Comparison of ENCODE assay signal across 22 mouse cellular contexts in genomic region chr3:85633733-85634132, GRCm38 (mm10). TPM values are rescaled to one million over a fixed set of nuclear protein-coding genes. Genes with fewer than 3 reads are reported as not detected.
DNase-seq lines count a peak whose midpoint lies in the region; ATAC-seq and TF ChIP-seq lines count a peak whose summit lies in the region.
"Had no signal": no experiment of that assay in that cellular context is flagged by ENCODE, and none has a peak within 500 bp of the region (broad histone marks: within the 10 kb centered on the region; RNA-seq: fewer than 3 reads in every experiment).

No protein-coding gene starts in this region.

- no peak overlapping the region for H3K4me2 ChIP-seq in myocyte (ENCODE audit: low read depth)
- H3K4me2 ChIP-seq: embryonic facial prominence, embryonic 13.5 days; heart, embryonic 13.5 days; hindbrain, embryonic 12.5 days had no signal

- H3K4me1 ChIP-seq in limb, embryonic 10.5 days: no peaks in the 10 kb centered on the region
- H3K4me1 ChIP-seq: embryonic facial prominence, embryonic 13.5 days; hindbrain, embryonic 12.5 days had no signal

- H3K79me2 ChIP-seq in myocyte (ENCODE audit: control insufficient read depth, insufficient read depth): no peaks in the 10 kb centered on the region

- intact Hi-C loops in gastrocnemius, adult 2 months (cut with DNase I): no loop called here

- peak; percentile 59 for DNase-seq in gastrocnemius, adult 2 months
- no peak for DNase-seq in gastrocnemius, postnatal 25 days
- peak; percentile 14 for DNase-seq in 3T3-L1 (ENCODE audit: low read depth, low spot score)
- peak; percentile 33 for DNase-seq in NIH3T3 (ENCODE audit: low read depth)
- DNase-seq in limb, embryonic 10.5 days (ENCODE audit: low spot score): no peak
- DNase-seq: adrenal gland, postnatal 25 days; B cell, adult 2 months; cerebellum, adult 18-20 months; cerebellum, adult 9-11 months; cerebellum, postnatal 36 days; heart, postnatal 4 days had no signal

- no peak for TF ChIP-seq POLR2A in myocyte (IDR thresholded peaks at IDR 0.05; ENCODE audit: insufficient read length, low read depth)

- no peak for TF ChIP-seq CTCF in gastrocnemius, adult 2 months (IDR thresholded peaks at IDR 0.05)

- H3K36me3 ChIP-seq in myocyte (ENCODE audit: control insufficient read depth, insufficient read depth): no peaks in the 10 kb centered on the region
- H3K36me3 ChIP-seq in limb, embryonic 10.5 days: peaks cover 4% of the 10 kb centered on the region; the same call in 1 of the 2 replicates

- no peak for ATAC-seq in erythroblast, adult 5-6 weeks (replicated peaks; ENCODE audit: low FRiP score, poor library complexity, severe bottlenecking)
- ATAC-seq: CD4-positive, CD25-positive, alpha-beta regulatory T cell, adult 4 months; hindbrain, embryonic 16.5 days; inflammation-experienced regulatory T-cells, adult 6 months; intestine, postnatal 0 days had no signal

- H3K9me3 ChIP-seq in limb, embryonic 10.5 days (replicated peaks): no peaks in the 10 kb centered on the region
- H3K9me3 ChIP-seq: embryonic facial prominence, embryonic 13.5 days; G1E; heart, embryonic 13.5 days; hindbrain, embryonic 12.5 days had no signal

- no peaks in the 10 kb centered on the region for H3K27me3 ChIP-seq in myocyte (ENCODE audit: control insufficient read depth, insufficient read depth, insufficient read length)
- no peaks in the 10 kb centered on the region for H3K27me3 ChIP-seq in limb, embryonic 10.5 days (ENCODE audit: low read depth, poor library complexity, severe bottlenecking)
- H3K27me3 ChIP-seq: embryonic facial prominence, embryonic 13.5 days; heart, embryonic 13.5 days; hindbrain, embryonic 12.5 days had no signal

- WGBS in limb, embryonic 10.5 days: 94% methylated on average over 2 of the region's 2 CpGs

- H3K4me3 ChIP-seq in gastrocnemius, adult 2 months: no peak overlapping the region
- no peak overlapping the region for H3K4me3 ChIP-seq in myocyte
- no peak overlapping the region for H3K4me3 ChIP-seq in limb, embryonic 10.5 days
- H3K4me3 ChIP-seq: embryonic facial prominence, embryonic 13.5 days; erythroblast, embryonic 14.5 days; heart, embryonic 13.5 days; hindbrain, embryonic 12.5 days had no signal

- H3ac ChIP-seq in myocyte (ENCODE audit: control insufficient read depth, insufficient read length): no peak overlapping the region

- peak overlapping the region; percentile 48 for H3K27ac ChIP-seq in gastrocnemius, adult 2 months
- H3K27ac ChIP-seq in limb, embryonic 10.5 days: no peak overlapping the region
- H3K27ac ChIP-seq: embryonic facial prominence, embryonic 13.5 days; heart, embryonic 13.5 days; hindbrain, embryonic 12.5 days had no signal

TF ChIP-seq in myocyte, 11 proteins besides CTCF, POLR2A, EP300 and RAD21:
- TF ChIP-seq MYOD1 (IDR thresholded peaks at IDR 0.05; ENCODE audit: control insufficient read depth in 1 of 3, insufficient read length in 2 of 3, low read depth in 2 of 3) (peak; percentile 3 to 78 (median 35)), TCF12 (IDR thresholded peaks at IDR 0.05; ENCODE audit: insufficient read depth, poor library complexity, severe bottlenecking) (peak; percentile 42), POLR2AphosphoS2 (IDR thresholded peaks at IDR 0.05; ENCODE audit: insufficient read length, low read depth) (no peak), MYOG (IDR thresholded peaks at IDR 0.05; ENCODE audit: control insufficient read depth in 1 of 3, insufficient read depth in 1 of 3, insufficient read length in 2 of 3, low read depth in 2 of 3) (peak in 2 of 3 experiments; percentile 70 to 81)
TF ChIP-seq in myocyte: peak in this region for 3.

RNA-seq across cellular contexts. Expression of gene Gatb, which starts 59.8 kb away (rescaled TPM):
- total RNA-seq in gastrocnemius, adult 2 months (2021): 10 to 100 TPM; 17.4 to 19.6 TPM
- total RNA-seq in gastrocnemius, postnatal 25 days (2021): 10 to 100 TPM; 13.7 to 16.8 TPM
- polyA plus RNA-seq in myocyte (2012; fragmentation: generic; extraction: Trizol): 14.3 TPM
- 6.1 TPM in 1 of 2 replicates, not detected in the other for total RNA-seq in erythroblast, adult 5-6 weeks (2015; ENCODE audit: low replicate concordance)
- total RNA-seq in erythroblast, adult 5-6 weeks (2017; ENCODE audit: low replicate concordance): 3.9 and 4.6 TPM in 2 replicates
- 26.5 and 29.5 TPM in 2 replicates for polyA plus RNA-seq in limb, embryonic 10.5 days (2016; fragmentation: Nextera tagmentation; extraction: Ambion mirVana)

Comparison
In these comparisons a context has a peak if more than half of its experiments do, and no peak if none do; other contexts are left out.
1. DNase-seq: peak in gastrocnemius, adult 2 months (single experiment), 3T3-L1 (single experiment) and NIH3T3 (single experiment); none in gastrocnemius, postnatal 25 days (single experiment) and limb, embryonic 10.5 days (single experiment).